Mouse (Mus musculus): Measurements from ENCODE around the gene Tmem243. TPM values are rescaled to one million over a fixed set of nuclear protein-coding genes. Genes with fewer than 3 reads are reported as not detected.
"Not testable (repeated sequence)": the region's sequence is repeated elsewhere in the genome, so short reads cannot be mapped to it uniquely, and the experiment has no call there.

The Tmem243 gene
- total RNA-seq, 2 experiments from 2014 or later = 8.7 to 9.3 TPM

DNA sequence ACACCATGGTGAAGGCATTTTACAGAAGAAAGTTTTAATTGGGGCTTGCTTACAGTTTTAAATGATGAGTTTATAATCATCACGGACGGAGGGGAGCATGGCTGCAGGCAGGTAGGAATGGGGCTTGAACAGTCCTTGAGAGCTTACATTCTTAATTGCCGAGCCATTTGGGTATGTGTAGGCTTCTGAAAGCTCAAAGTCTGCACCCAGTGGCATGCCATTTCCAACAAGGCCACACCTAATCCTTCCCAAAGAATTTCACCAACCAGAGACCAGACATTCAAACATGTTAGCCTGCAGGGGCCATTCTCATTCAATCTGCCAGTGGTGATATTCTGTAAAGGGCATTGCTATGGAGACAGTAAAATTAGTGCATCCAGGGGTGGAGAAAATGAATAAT is 62.9 kb downstream of the Tmem243 start:
- DNase-seq = no peak
- intact Hi-C loops (cut with DNase I) = loop anchor here (10.0 kb wide), 3 partner anchors 299 to 1109 kb away; partner anchors contain the start of genes Dbf4 and Slc25a40

DNA sequence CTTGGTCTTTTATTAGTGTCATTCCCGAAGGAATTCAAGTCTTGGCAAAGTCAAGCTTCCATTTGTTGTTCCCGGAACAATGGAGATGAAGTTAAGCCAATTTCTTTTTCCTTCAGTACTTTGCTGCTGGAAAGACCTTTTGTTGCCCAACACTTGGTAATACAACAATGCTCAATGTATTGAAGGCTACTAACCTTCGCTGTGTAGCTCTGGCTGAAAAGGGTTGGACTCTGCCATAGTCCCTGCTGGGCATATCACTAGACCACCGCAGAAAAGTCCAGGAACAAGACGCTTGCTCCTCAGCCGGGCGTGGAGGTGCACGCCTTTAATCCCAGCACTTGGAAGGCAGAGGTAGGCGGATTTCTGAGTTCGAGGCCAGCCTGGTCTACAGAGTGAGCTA is 64.7 kb downstream of the Tmem243 start:
- intact Hi-C loops (cut with DNase I) = loop anchor here (5.0 to 10.0 kb wide), 4 partner anchors 102 to 1110 kb away; partner anchors contain the start of genes 9330182L06Rik, Dbf4 and Slc25a40
- not testable (repeated sequence) for DNase-seq

DNA sequence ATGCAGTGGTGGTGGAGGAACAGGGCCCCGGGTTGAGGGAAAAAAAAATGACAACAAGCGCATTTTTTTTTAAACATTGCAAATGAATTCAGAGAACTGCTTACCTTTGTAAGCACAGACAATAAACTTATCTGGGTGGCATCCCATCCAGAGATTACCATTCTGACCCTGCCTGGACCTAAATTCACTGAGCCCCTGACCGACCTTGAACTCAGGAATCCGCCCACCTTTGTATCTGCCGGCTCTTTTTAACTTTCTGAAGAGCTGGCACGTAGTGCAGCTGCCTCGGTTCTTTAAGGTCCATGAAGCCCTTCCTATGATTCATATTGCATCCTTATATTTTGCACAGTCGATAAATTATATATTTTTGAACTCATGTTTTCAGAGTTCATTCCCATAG is 65.9 kb downstream of the Tmem243 start:
- DNase-seq = no peak
- intact Hi-C loops (cut with DNase I) = loop anchor here (5.0 to 10.0 kb wide), 4 partner anchors 101 to 1112 kb away; partner anchors contain the start of genes 9330182L06Rik, Dbf4 and Slc25a40

- DNase-seq = not testable (repeated sequence)
- intact Hi-C loops (cut with DNase I) = loop anchor here (2.0 to 10.0 kb wide), 5 partner anchors 98 to 1115 kb away; partner anchors contain the start of genes 9330182L06Rik, Dbf4 and Slc25a40
Observed at GRCm38 (mm10) chr5:9169328-9170005, 69.0 kb downstream of the Tmem243 start.

- no peak for DNase-seq
- intact Hi-C loops (cut with DNase I) = no loop called here
Observed at GRCm38 (mm10) chr5:9173295-9173694, 72.8 kb downstream of the Tmem243 start.

GRCm38 (mm10) chr5:9186467-9186866 is 86.0 kb downstream of the Tmem243 start:
- intact Hi-C loops (cut with DNase I) = no loop called here
- no peak for DNase-seq

Other genes with a start within 250 kb of the Tmem243 start
- 10 to 100 TPM; 12.6 to 14.0 TPM for gene Abcb4, start 207.0 kb upstream of the Tmem243 start, total RNA-seq (2021)
- 10 to 100 TPM; 24.5 to 26.0 TPM for gene Crot, start 103.3 kb upstream of the Tmem243 start, total RNA-seq (2021)
- 10 to 100 TPM; 12.4 to 12.6 TPM for gene Dmtf1, start 61.1 kb downstream of the Tmem243 start, total RNA-seq (2021)
- under 1 TPM; 0.11 to 0.22 TPM for gene 9330182L06Rik, start 165.4 kb downstream of the Tmem243 start, total RNA-seq (2021)